Mouse (Mus musculus) embryo, embryonic 9.5 days (tissue): ENCODE data around the gene Hhip.
"Not testable (repeated sequence)": the region's sequence is repeated elsewhere in the genome, so short reads cannot be mapped to it uniquely, and the experiment has no call there.

ENCODE experiments used
- DNase-seq: peaks from one replicate; pipeline ENCODE4 v3.0.0-alpha.2; 2017; ENCODE audit errors: extremely low spot score

The Hhip gene

GRCm38 (mm10) chr8:79992121-79992848, 65.5 kb downstream of the Hhip start:
- no peak for DNase-seq

- DNase-seq, result not testable (repeated sequence)
Measured at GRCm38 (mm10) chr8:79991420-79991819, 66.4 kb downstream of the Hhip start.

- DNase-seq, result no peak
Measured at GRCm38 (mm10) chr8:79984946-79985345, 72.9 kb downstream of the Hhip start.

- DNase-seq, result peak; percentile 12
Measured at GRCm38 (mm10) chr8:79982144-79982543, 75.7 kb downstream of the Hhip start.

- no peak for DNase-seq
Measured at GRCm38 (mm10) chr8:79966159-79966558, 91.6 kb downstream of the Hhip start.

GRCm38 (mm10) chr8:79952857-79953256, 104.9 kb downstream of the Hhip start:
- peak; percentile 17 for DNase-seq

- DNase-seq, result no peak
Measured at GRCm38 (mm10) chr8:79950376-79950775, 107.4 kb downstream of the Hhip start.

GRCm38 (mm10) chr8:79945501-79946076, 112.2 kb downstream of the Hhip start:
- no peak for DNase-seq

- DNase-seq, result no peak
Measured at GRCm38 (mm10) chr8:79941070-79941469, 116.7 kb downstream of the Hhip start.

- no peak for DNase-seq
Measured at GRCm38 (mm10) chr8:79936856-79937445, 120.9 kb downstream of the Hhip start.

GRCm38 (mm10) chr8:79935793-79936192, 122.0 kb downstream of the Hhip start:
- DNase-seq, result peak; percentile 34

- DNase-seq, result peak; percentile 15
Measured at GRCm38 (mm10) chr8:79929202-79929601, 128.6 kb downstream of the Hhip start.

GRCm38 (mm10) chr8:79917211-79917610, 140.6 kb downstream of the Hhip start:
- no peak for DNase-seq
